Mouse (Mus musculus) hindbrain, embryonic 16.5 days (tissue): Measurements from ENCODE around the gene Osbpl7. TPM values are rescaled to one million over a fixed set of nuclear protein-coding genes. Genes with fewer than 3 reads are reported as not detected.
A peak's percentile ranks its signal among the peaks of the same experiment; 100 is the strongest.

ENCODE experiments used
- ATAC-seq: fragments of 200-750 bp; cut with Nextera tagmentation; 2 replicates; pipeline ENCODE4 v1.8.0; 2017; ENCODE audit warnings: moderate TSS enrichment, moderate library complexity
- H3K27ac ChIP-seq: fragments of 300-500 bp; sonication (generic); 2 replicates; pipeline ENCODE4 v1.5.1; 2014; ENCODE audit warnings: low read depth, mild to moderate bottlenecking, control low read depth, low read length, moderate library complexity
- H3K27me3 ChIP-seq: fragments of 300-500 bp; sonication (generic); replicated peaks from 2 replicates; pipeline ENCODE4 v1.6.1; 2014; ENCODE audit warnings: low read length; ENCODE audit not compliant: control insufficient read depth, insufficient read depth
- H3K36me3 ChIP-seq: fragments of 300-500 bp; sonication (generic); 2 replicates; pipeline ENCODE4 v1.6.1; 2014; ENCODE audit warnings: mild to moderate bottlenecking, low read length, moderate library complexity, mixed read lengths; ENCODE audit not compliant: control insufficient read depth, insufficient read depth
- H3K4me1 ChIP-seq: fragments of 300-500 bp; sonication (generic); 2 replicates; pipeline ENCODE4 v1.6.1; 2014; ENCODE audit warnings: low read depth, low read length; ENCODE audit not compliant: control insufficient read depth, insufficient read depth
- H3K4me2 ChIP-seq: fragments of 300-500 bp; sonication (generic); 2 replicates; pipeline ENCODE4 v1.6.1; 2014; ENCODE audit warnings: mild to moderate bottlenecking, low read length, control low read depth, moderate library complexity
- H3K4me3 ChIP-seq: fragments of 300-500 bp; sonication (generic); 2 replicates; pipeline ENCODE4 v1.5.1; 2014; ENCODE audit warnings: mild to moderate bottlenecking, low read length, control low read depth, moderate library complexity
- H3K9ac ChIP-seq: fragments of 300-500 bp; sonication (generic); 2 replicates; pipeline ENCODE4 v1.6.1; 2014; ENCODE audit warnings: low read depth, mild to moderate bottlenecking, control low read depth, low read length, moderate library complexity
- H3K9me3 ChIP-seq: fragments of 300-500 bp; sonication (generic); 2 replicates; pipeline ENCODE4 v1.6.1; 2014; ENCODE audit warnings: mild to moderate bottlenecking, low read length, moderate library complexity; ENCODE audit not compliant: control insufficient read depth
- WGBS: fragments of 180-500 bp; shearing (Covaris S2); extraction: QIAGEN DNeasy Blood & Tissue Kit; methylation state at CpG from one replicate; pipeline ENCODE4 v1.1.7; 2014; 5-methylcytosine and 5-hydroxymethylcytosine counted together
- polyA plus RNA-seq: library from polyadenylated mRNA; unstranded; fragments of >200 nt; fragmentation: Nextera tagmentation; extraction: Ambion mirVana; gene quantifications from 2 replicates; pipeline ENCODE4 v1.2.1, GENCODE M21; 2015

Gene Osbpl7
- polyA plus RNA-seq, 1 experiment from 2014 or later = 12.5 TPM

DNA sequence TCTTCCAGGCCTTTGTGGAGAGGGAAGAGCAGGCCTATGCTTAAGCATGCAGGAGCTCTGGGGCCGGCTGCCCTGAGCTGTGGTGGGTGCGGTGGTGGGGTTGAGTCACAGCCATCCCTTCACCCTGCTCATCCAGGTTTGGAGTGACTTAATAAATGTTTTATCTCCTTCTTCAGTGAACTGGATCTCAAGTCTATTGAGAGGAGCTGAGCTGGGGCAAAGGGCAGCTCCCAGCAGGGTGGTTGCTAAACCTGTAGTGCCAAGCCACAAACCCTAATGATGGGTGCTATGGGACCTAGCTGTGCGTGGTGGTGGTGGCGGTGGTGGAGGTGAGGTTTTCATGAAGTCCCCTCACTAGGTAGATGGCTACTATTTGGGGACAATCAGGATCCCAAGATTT, 16.6 kb upstream of the Osbpl7 start:
- 86% methylated on average over 4 of the region's 4 CpGs for WGBS
- H3K27me3 ChIP-seq = no peaks in the 10 kb centered on the region

GRCm38 (mm10) chr11:97036141-97036540, 14.3 kb upstream of the Osbpl7 start:
- Histone ChIP-seq H3K36me3 (no peaks in the 10 kb centered on the region), H3K9me3 (no peaks in the 10 kb centered on the region), H3K9ac (no peak overlapping the region; the same call in 1 of the 2 replicates), H3K27ac (no peak overlapping the region), H3K4me1 (peaks cover 2% of the 10 kb centered on the region; the same call in 1 of the 2 replicates), H3K4me2 (no peak overlapping the region), H3K4me3 (no peak overlapping the region), H3K27me3 (no peaks in the 10 kb centered on the region)
- 80% methylated on average over 5 of the region's 5 CpGs for WGBS
- ATAC-seq = no peak

More for the DNA sequence above, 16.6 kb upstream of the Osbpl7 start:
- Histone ChIP-seq H3K4me3 (no peak overlapping the region), H3K36me3 (no peaks in the 10 kb centered on the region), H3K4me1 (peaks cover 4% of the 10 kb centered on the region; the same call in 1 of the 2 replicates), H3K9ac (no peak overlapping the region), H3K4me2 (no peak overlapping the region), H3K27ac (no peak overlapping the region), H3K9me3 (no peaks in the 10 kb centered on the region)
- ATAC-seq = no peak

- Histone ChIP-seq H3K27me3 (no peaks in the 10 kb centered on the region), H3K36me3 (no peaks in the 10 kb centered on the region), H3K9me3 (no peaks in the 10 kb centered on the region), H3K9ac (no peak overlapping the region), H3K27ac (no peak overlapping the region), H3K4me2 (no peak overlapping the region), H3K4me3 (no peak overlapping the region), H3K4me1 (peaks cover 9% of the 10 kb centered on the region)
- ATAC-seq = no peak
- WGBS = 67% methylated on average over 7 of the region's 7 CpGs
These were observed 11.5 kb upstream of the Osbpl7 start for GRCm38 (mm10) chr11:97038881-97039280.

GRCm38 (mm10) chr11:97040301-97041021, 10.0 kb upstream of the Osbpl7 start:
- H3K36me3 ChIP-seq = peaks cover 5% of the 10 kb centered on the region
- H3K4me1 ChIP-seq = peaks cover 9% of the 10 kb centered on the region
- H3K9ac ChIP-seq = peak overlapping the region; percentile 65
- H3K4me2 ChIP-seq = peak overlapping the region; percentile 82
- H3K27me3 ChIP-seq = no peaks in the 10 kb centered on the region
- no peak overlapping the region for H3K27ac ChIP-seq
- no peaks in the 10 kb centered on the region for H3K9me3 ChIP-seq
- ATAC-seq = no peak
- H3K4me3 ChIP-seq = peak overlapping the region; percentile 82
- 51% methylated on average over 12 of the region's 12 CpGs for WGBS

DNA sequence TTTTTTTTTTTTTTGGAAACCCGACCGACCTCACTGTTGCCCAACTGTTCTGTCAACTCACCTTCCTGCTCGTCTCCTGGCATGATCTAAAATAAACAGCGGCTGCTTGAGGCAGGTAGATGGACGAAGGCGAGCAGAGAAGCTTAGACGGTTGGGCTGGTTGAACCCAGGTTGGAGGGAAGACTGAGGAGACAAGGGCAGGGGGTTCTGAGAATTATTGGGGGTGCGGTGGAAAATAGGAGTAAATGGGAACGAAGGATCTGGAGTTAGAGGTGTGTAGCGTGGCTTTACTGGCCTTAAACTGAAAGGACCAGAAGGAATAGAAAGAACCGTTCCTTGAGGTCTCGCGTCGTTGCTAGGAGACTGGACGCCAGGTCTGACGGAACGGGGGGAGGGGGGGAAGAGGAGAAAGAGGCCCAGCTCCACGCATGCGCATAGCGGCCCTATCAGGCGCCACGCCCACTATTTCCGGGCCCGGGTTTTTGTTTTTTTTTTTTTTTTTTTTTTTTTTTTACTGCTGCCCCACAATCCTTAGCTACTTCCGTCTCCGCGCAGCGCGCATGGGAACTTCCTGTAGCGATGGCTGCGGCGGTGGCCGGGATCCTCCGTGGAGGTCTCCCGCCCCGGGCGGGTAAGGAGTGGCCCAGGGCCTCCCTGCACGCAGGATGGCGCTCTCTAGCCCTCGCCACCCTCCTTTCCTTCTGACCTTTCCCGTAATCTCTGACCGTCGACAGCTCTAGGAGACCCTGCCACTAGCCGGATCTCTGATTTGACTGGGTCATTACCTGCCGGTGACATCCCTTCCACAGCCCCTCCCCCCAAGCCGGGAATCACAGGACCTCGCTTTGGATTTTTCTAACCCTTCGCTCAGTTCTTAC, 9.2 kb upstream of the Osbpl7 start, which contains the start of the genes Lrrc46 and Mrpl10:
Lrrc46 (minus strand) TSS at position 386 of the 878 bp plus-strand sequence.
Mrpl10 (plus strand) TSS at position 539 of the 878 bp plus-strand sequence.
- peak within 1 kb of the TSS; percentile 90 for H3K9ac ChIP-seq
- H3K27ac ChIP-seq = peak within 1 kb of the TSS; percentile 76
- H3K27me3 ChIP-seq = no peaks in the 10 kb centered on the region
- peak; percentile 93 for ATAC-seq
- H3K9me3 ChIP-seq = no peaks in the 10 kb centered on the region
- peak within 1 kb of the TSS; percentile 88 for H3K4me2 ChIP-seq
- peak within 1 kb of the TSS; percentile 82 for H3K4me3 ChIP-seq
- peaks cover 5% of the 10 kb centered on the region for H3K36me3 ChIP-seq
- peaks cover 9% of the 10 kb centered on the region for H3K4me1 ChIP-seq
- WGBS = under 1% methylated on average over 48 of the region's 48 CpGs

DNA sequence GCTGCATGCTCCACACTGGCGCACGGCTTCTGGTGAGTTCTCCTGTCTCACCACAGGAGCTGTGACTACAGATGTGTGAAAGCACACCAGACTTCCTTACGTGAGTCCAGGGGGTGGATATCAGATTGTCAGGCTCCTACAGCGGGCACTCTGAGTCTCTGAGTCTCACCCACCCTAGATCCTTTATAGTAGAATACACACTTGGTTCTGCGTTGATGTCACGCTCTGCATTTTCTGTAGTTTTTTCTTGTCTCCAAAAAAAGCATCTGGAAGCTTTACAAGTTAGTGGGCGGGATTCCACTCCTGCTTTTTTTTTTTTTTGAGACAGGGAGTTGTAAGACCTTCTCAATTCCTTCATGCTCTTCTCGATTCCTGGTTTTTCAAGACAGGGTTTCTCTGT, 5.5 kb upstream of the Osbpl7 start:
- no peak overlapping the region for H3K4me2 ChIP-seq
- no peak overlapping the region for H3K4me3 ChIP-seq
- no peak for ATAC-seq
- H3K36me3 ChIP-seq = peaks cover 8% of the 10 kb centered on the region
- no peaks in the 10 kb centered on the region for H3K9me3 ChIP-seq
- no peak overlapping the region for H3K27ac ChIP-seq
- no peak overlapping the region for H3K9ac ChIP-seq
- no peaks in the 10 kb centered on the region for H3K27me3 ChIP-seq
- WGBS = 97% methylated on average over 8 of the region's 8 CpGs
- H3K4me1 ChIP-seq = peaks cover 9% of the 10 kb centered on the region

- H3K27me3 ChIP-seq = no peaks in the 10 kb centered on the region
- 78% methylated on average over 7 of the region's 7 CpGs for WGBS
- H3K4me1 ChIP-seq = peaks cover 13% of the 10 kb centered on the region
- no peak overlapping the region for H3K27ac ChIP-seq
- H3K36me3 ChIP-seq = peaks cover 8% of the 10 kb centered on the region
- no peak overlapping the region for H3K4me2 ChIP-seq
- no peak overlapping the region for H3K4me3 ChIP-seq
- H3K9ac ChIP-seq = no peak overlapping the region
- no peak for ATAC-seq
- H3K9me3 ChIP-seq = no peaks in the 10 kb centered on the region
These were observed 4.6 kb upstream of the Osbpl7 start for GRCm38 (mm10) chr11:97045861-97046260.

DNA sequence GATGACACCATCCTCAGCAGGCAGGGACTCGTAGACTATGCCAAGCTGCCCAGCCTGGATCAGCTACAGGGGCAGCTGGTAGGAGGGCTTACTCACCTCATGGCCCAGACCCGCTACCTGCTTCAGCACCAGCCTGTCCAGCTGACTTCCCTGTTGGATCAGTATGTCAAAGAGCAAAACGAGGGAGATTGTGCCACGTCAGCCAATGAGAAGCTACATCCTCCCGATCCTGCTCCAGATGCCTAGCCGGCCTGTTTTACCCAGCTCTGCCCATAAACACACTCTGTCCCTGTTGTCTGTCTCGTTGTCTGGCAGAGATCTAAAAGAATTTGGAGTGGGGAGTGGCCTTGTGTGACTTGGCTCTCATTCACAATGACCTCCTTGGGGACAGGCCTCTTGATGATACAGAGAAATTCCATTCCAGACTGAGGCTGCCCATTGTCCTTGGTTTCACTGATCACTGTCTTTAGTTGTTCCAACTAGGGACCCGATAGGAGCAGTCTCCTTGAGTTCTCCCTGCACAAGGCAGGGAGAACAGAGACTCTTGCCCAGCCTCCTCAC, 2.3 kb upstream of the Osbpl7 start:
- ATAC-seq = no peak
- H3K4me3 ChIP-seq = no peak overlapping the region
- WGBS = 81% methylated on average over 8 of the region's 8 CpGs
- peaks cover 20% of the 10 kb centered on the region for H3K4me1 ChIP-seq
- H3K36me3 ChIP-seq = peaks cover 8% of the 10 kb centered on the region
- no peak overlapping the region for H3K27ac ChIP-seq
- no peaks in the 10 kb centered on the region for H3K9me3 ChIP-seq
- H3K9ac ChIP-seq = no peak overlapping the region
- H3K27me3 ChIP-seq = no peaks in the 10 kb centered on the region
- H3K4me2 ChIP-seq = no peak overlapping the region
